Mouse (Mus musculus): Measurements from ENCODE around the gene Morn3.

Morn3 gene

GRCm38 (mm10) chr5:123024312-123024711 lies 22.5 kb downstream of the Morn3 start:
- DNase-seq (ENCODE audit: low spot score in 2 of 2) = no peak

GRCm38 (mm10) chr5:123023049-123023448 lies 23.8 kb downstream of the Morn3 start:
- no peak for DNase-seq (ENCODE audit: low spot score in 2 of 2)

- DNase-seq (ENCODE audit: low spot score in 2 of 2) = no peak
Observed at GRCm38 (mm10) chr5:123021438-123021837, 25.4 kb downstream of the Morn3 start.

GRCm38 (mm10) chr5:123020426-123020825 lies 26.4 kb downstream of the Morn3 start:
- no peak for DNase-seq (ENCODE audit: low spot score in 2 of 2)

- no peak for DNase-seq (ENCODE audit: low spot score in 2 of 2)
Observed at GRCm38 (mm10) chr5:123019336-123020016, 27.3 kb downstream of the Morn3 start.

- no peak for DNase-seq (ENCODE audit: low spot score in 2 of 2)
Observed at GRCm38 (mm10) chr5:123017504-123017903, 29.3 kb downstream of the Morn3 start.

- DNase-seq (ENCODE audit: low spot score in 2 of 2) = no peak
Observed at GRCm38 (mm10) chr5:123015915-123016314, 30.9 kb downstream of the Morn3 start.

GRCm38 (mm10) chr5:123014753-123015701 lies 31.8 kb downstream of the Morn3 start, which contains the start of gene Orai1:
Gene Orai1 (plus strand): TSS chr5:123015074.
- peak; percentile 94 to 97 for DNase-seq (ENCODE audit: low spot score in 2 of 2)

GRCm38 (mm10) chr5:123013599-123014315 lies 33.1 kb downstream of the Morn3 start:
- DNase-seq (ENCODE audit: low spot score in 2 of 2) = peak; percentile 49 to 65

- DNase-seq (ENCODE audit: low spot score in 2 of 2) = no peak
Observed at GRCm38 (mm10) chr5:123011705-123012104, 35.1 kb downstream of the Morn3 start.

GRCm38 (mm10) chr5:123010806-123011205 lies 36.0 kb downstream of the Morn3 start:
- no peak for DNase-seq (ENCODE audit: low spot score in 2 of 2)

- no peak for DNase-seq (ENCODE audit: low spot score in 2 of 2)
Observed at GRCm38 (mm10) chr5:123009873-123010272, 36.9 kb downstream of the Morn3 start.

GRCm38 (mm10) chr5:123008877-123009493 lies 37.8 kb downstream of the Morn3 start:
- DNase-seq (ENCODE audit: low spot score in 2 of 2) = no peak

- DNase-seq (ENCODE audit: low spot score in 2 of 2) = no peak
Observed at GRCm38 (mm10) chr5:123005716-123006592, 40.9 kb downstream of the Morn3 start.

- DNase-seq (ENCODE audit: low spot score in 2 of 2) = no peak
Observed at GRCm38 (mm10) chr5:123000901-123001300, 45.9 kb downstream of the Morn3 start.

GRCm38 (mm10) chr5:122997205-122998204 lies 49.3 kb downstream of the Morn3 start:
- DNase-seq (ENCODE audit: low spot score in 2 of 2) = no peak

- no peak for DNase-seq (ENCODE audit: low spot score in 2 of 2)
Observed at GRCm38 (mm10) chr5:122994910-122995309, 51.9 kb downstream of the Morn3 start.

GRCm38 (mm10) chr5:122994303-122994846 lies 52.4 kb downstream of the Morn3 start:
- peak; percentile 78 to 82 for DNase-seq (ENCODE audit: low spot score in 2 of 2)

GRCm38 (mm10) chr5:122993811-122994210 lies 53.0 kb downstream of the Morn3 start:
- no peak for DNase-seq (ENCODE audit: low spot score in 2 of 2)
